Mouse (Mus musculus): ENCODE data around the gene Ppa2.

GRCm38 (mm10) chr3:133384164-133384708 is 74.3 kb downstream of the Ppa2 start:
- TF ChIP-seq MYOD1 (IDR thresholded peaks at IDR 0.05; ENCODE audit: control insufficient read depth in 1 of 3, insufficient read length in 2 of 3, low read depth in 2 of 3) (no peak), USF1 (IDR thresholded peaks at IDR 0.05; ENCODE audit: low read depth) (no peak), TCF12 (IDR thresholded peaks at IDR 0.05; ENCODE audit: insufficient read depth, poor library complexity, severe bottlenecking) (no peak)
